Mouse (Mus musculus) heart, embryonic 14.5 days (tissue): ENCODE measurements around the gene Dnlz. TPM values are rescaled to one million over a fixed set of nuclear protein-coding genes. Genes with fewer than 3 reads are reported as not detected.

Experiments used
- ATAC-seq: fragments of 200-750 bp; cut with Nextera tagmentation; 2 replicates; pipeline ENCODE4 v1.8.0; 2017; ENCODE audit warnings: low read depth, moderate TSS enrichment; ENCODE audit not compliant: insufficient number of reproducible peaks, insufficient read depth, low FRiP score
- H3K27ac ChIP-seq, 2 experiments: fragments of 200-500 bp in 1 of 2; fragments of 300-500 bp in 1 of 2; sonication (generic) in 1 of 2; replicated peaks in 1 of 2; 2 replicates each; pipeline ENCODE4 v1.5.1; 2012 to 2014; ENCODE audit warnings: low read depth in 2 of 2, low read length in 2 of 2, control low read depth in 1 of 2, mild to moderate bottlenecking in 1 of 2, mixed read lengths in 1 of 2; ENCODE audit not compliant: control insufficient read depth in 1 of 2, insufficient read depth in 1 of 2
- H3K27me3 ChIP-seq: fragments of 300-500 bp; sonication (generic); 2 replicates; pipeline ENCODE4 v1.6.1; 2014; ENCODE audit warnings: mild to moderate bottlenecking, low read length, control low read depth; ENCODE audit not compliant: control insufficient read depth, insufficient read depth
- H3K36me3 ChIP-seq: fragments of 300-500 bp; sonication (generic); 2 replicates; pipeline ENCODE4 v1.6.1; 2014; ENCODE audit warnings: mild to moderate bottlenecking, control low read depth, low read length, mixed read lengths; ENCODE audit not compliant: control insufficient read depth, insufficient read depth
- H3K4me1 ChIP-seq, 2 experiments: fragments of 200-500 bp in 1 of 2; fragments of 300-500 bp in 1 of 2; sonication (generic) in 1 of 2; 2 replicates each; pipeline ENCODE4 v1.6.1; 2012 to 2014; ENCODE audit warnings: low read length in 2 of 2, control low read depth in 1 of 2, mixed read lengths in 1 of 2; ENCODE audit not compliant: control insufficient read depth in 2 of 2, insufficient read depth in 2 of 2
- H3K4me2 ChIP-seq: fragments of 300-500 bp; sonication (generic); 2 replicates; pipeline ENCODE4 v1.6.1; 2014; ENCODE audit warnings: mild to moderate bottlenecking, low read length
- H3K4me3 ChIP-seq, 2 experiments: fragments of 200-500 bp in 1 of 2; fragments of 300-500 bp in 1 of 2; sonication (generic) in 1 of 2; 2 replicates each; pipeline ENCODE4 v1.5.1; 2012 to 2014; ENCODE audit warnings: low read length in 2 of 2, mild to moderate bottlenecking in 2 of 2, control low read depth in 1 of 2, low read depth in 1 of 2, moderate library complexity in 1 of 2; ENCODE audit not compliant: control insufficient read depth in 1 of 2, insufficient read depth in 1 of 2
- H3K9ac ChIP-seq: fragments of 300-500 bp; sonication (generic); 2 replicates; pipeline ENCODE4 v1.6.1; 2014; ENCODE audit warnings: mild to moderate bottlenecking, low read length
- H3K9me3 ChIP-seq: fragments of 300-500 bp; sonication (generic); 2 replicates; pipeline ENCODE4 v1.6.1; 2016; ENCODE audit warnings: low read length, control low read depth; ENCODE audit not compliant: control insufficient read depth
- WGBS: fragments of 180-500 bp; shearing (Covaris S2); extraction: QIAGEN DNeasy Blood & Tissue Kit; methylation state at CpG from one replicate; pipeline ENCODE4 v1.1.7; 2014; 5-methylcytosine and 5-hydroxymethylcytosine counted together
- polyA plus RNA-seq: library from polyadenylated mRNA; unstranded; fragments of >200 nt; fragmentation: Nextera tagmentation; extraction: Ambion mirVana; gene quantifications from 2 replicates; pipeline ENCODE4 v1.2.1, GENCODE M21; 2014

Gene Dnlz
- polyA plus RNA-seq, 1 experiment from 2014 or later = 30.8 TPM

GRCm38 (mm10) chr2:26298208-26298855, 53.6 kb downstream of the Dnlz start:
- Histone ChIP-seq H3K9ac (no peak overlapping the region; the same call in 1 of the 2 replicates), H3K4me3 (peak overlapping the region; percentile 4 to 7; a peak in 2 of 4 replicates), H3K4me1 (peaks cover 33 to 39% of the 10 kb centered on the region in 2 experiments), H3K36me3 (no peaks in the 10 kb centered on the region), H3K9me3 (no peaks in the 10 kb centered on the region), H3K4me2 (peak overlapping the region; percentile 55), H3K27me3 (no peaks in the 10 kb centered on the region), H3K27ac (0 out of 4 replicates have a peak overlapping the region, but pooled peaks of 1 of the 2 experiments have one; percentile 7)
- ATAC-seq = no peak
- WGBS = 5% methylated on average over 10 of the region's 10 CpGs

Other genes starting within 250 kb of the Dnlz start
- gene Nacc2, start 228.9 kb downstream of the Dnlz start, polyA plus RNA-seq = 6.2 and 6.9 TPM in 2 replicates
- 0.09 TPM in 1 of 2 replicates, not detected in the other for gene Lhx3, start 143.8 kb downstream of the Dnlz start, polyA plus RNA-seq
- gene Qsox2, start 114.6 kb downstream of the Dnlz start, polyA plus RNA-seq = 10.4 and 11.8 TPM in 2 replicates
- gene Ccdc187, start 57.6 kb downstream of the Dnlz start, polyA plus RNA-seq = 0.16 and 0.24 TPM in 2 replicates
- gene Gpsm1, start 36.6 kb downstream of the Dnlz start, polyA plus RNA-seq = 36.5 and 36.9 TPM in 2 replicates
- 0.57 and 0.61 TPM in 2 replicates for gene Card9, start 8.8 kb upstream of the Dnlz start, polyA plus RNA-seq
- 15.8 and 18.3 TPM in 2 replicates for gene Snapc4, start 28.5 kb upstream of the Dnlz start, polyA plus RNA-seq
- gene Entr1, start 37.2 kb upstream of the Dnlz start, polyA plus RNA-seq = 67.7 and 75.6 TPM in 2 replicates
- gene Pmpca, start 37.2 kb upstream of the Dnlz start, polyA plus RNA-seq = 108 and 111 TPM in 2 replicates
- 13.3 and 16.7 TPM in 2 replicates for gene Inpp5e, start 57.1 kb upstream of the Dnlz start, polyA plus RNA-seq
- gene Sec16a, start 93.1 kb upstream of the Dnlz start, polyA plus RNA-seq = 19.4 TPM in 2 replicates
- gene Notch1, start 164.6 kb upstream of the Dnlz start, polyA plus RNA-seq = 21.2 and 21.6 TPM in 2 replicates
- gene Egfl7, start 227.9 kb upstream of the Dnlz start, polyA plus RNA-seq = 161 and 177 TPM in 2 replicates
- gene Gm20532, start 234.5 kb upstream of the Dnlz start, polyA plus RNA-seq = not detected in 2 replicates